Mouse (Mus musculus) cerebellum, adult 2 months (tissue): Measurements from ENCODE around the gene Rbak. TPM values are rescaled to one million over a fixed set of nuclear protein-coding genes. Genes with fewer than 3 reads are reported as not detected.
A peak's percentile ranks its signal among the peaks of the same experiment; 100 is the strongest.

Experiments used
- DNase-seq, 2 experiments: peaks; one replicate each; pipeline ENCODE4 v3.0.0; 2021
- H3K27ac ChIP-seq: fragments of 200-500 bp; 2 replicates; pipeline ENCODE4 v1.5.1; 2012; ENCODE audit warnings: low read length, control low read depth, inconsistent platforms; ENCODE audit not compliant: insufficient read depth
- H3K27me3 ChIP-seq: fragments of 200-500 bp; 2 replicates; pipeline ENCODE4 v1.6.1; 2012; ENCODE audit warnings: inconsistent platforms, mild to moderate bottlenecking, low read length, moderate library complexity; ENCODE audit not compliant: control insufficient read depth, insufficient read depth
- H3K4me1 ChIP-seq: fragments of 200-500 bp; 2 replicates; pipeline ENCODE4 v1.6.1; 2011; ENCODE audit warnings: low read length; ENCODE audit not compliant: control insufficient read depth, insufficient read depth
- H3K4me3 ChIP-seq: fragments of 200-500 bp; replicated peaks from 2 replicates; pipeline ENCODE3; 2011; ENCODE audit warnings: mild to moderate bottlenecking, low read depth, low read length, control low read depth; ENCODE audit not compliant: insufficient read depth
- CTCF ChIP-seq: fragments of 200-500 bp; IDR thresholded peaks from 2 replicates; pipeline ENCODE4 v1.5.1; 2011; ENCODE audit warnings: low read depth, mild to moderate bottlenecking, control low read depth, low read length, moderate library complexity, borderline replicate concordance; ENCODE audit not compliant: insufficient read depth
- POLR2A ChIP-seq: fragments of 200-500 bp; IDR thresholded peaks from 2 replicates; pipeline ENCODE4 v1.6.1; 2011; ENCODE audit warnings: low read length, control low read depth, borderline replicate concordance; ENCODE audit not compliant: insufficient read depth
- WGBS: fragments of 180-500 bp; shearing (Covaris S2); methylation state at CpG from one replicate; pipeline ENCODE4 v1.1.7; 2018; 5-methylcytosine and 5-hydroxymethylcytosine counted together
- polyA plus RNA-seq: library from polyadenylated mRNA; depleted of rRNA; stranded (reverse); fragments of >200 nt; gene quantifications from 2 replicates; pipeline ENCODE4 v1.2.3, GENCODE M21; 2012; rRNA removed

The Rbak gene
- polyA plus RNA-seq, 1 experiment: 13.8 TPM

- WGBS: 90% methylated on average over 7 of the region's 7 CpGs
- peaks cover 10% of the 10 kb centered on the region for H3K4me1 ChIP-seq
- DNase-seq: no peak
- no peak overlapping the region for H3K4me3 ChIP-seq
- TF ChIP-seq POLR2A (no peak), CTCF (peak; percentile 22; the same call in 1 of the 2 replicates)
- H3K27ac ChIP-seq: no peak overlapping the region
- no peaks in the 10 kb centered on the region for H3K27me3 ChIP-seq
Measured at GRCm38 (mm10) chr5:143130342-143130741, 50.2 kb downstream of the Rbak start.

GRCm38 (mm10) chr5:143129101-143129500, 51.5 kb downstream of the Rbak start:
- Histone ChIP-seq H3K4me1 (peaks cover 10% of the 10 kb centered on the region), H3K4me3 (no peak overlapping the region), H3K27me3 (no peaks in the 10 kb centered on the region), H3K27ac (no peak overlapping the region)
- DNase-seq: no peak
- no peak for TF ChIP-seq POLR2A
- no peak for TF ChIP-seq CTCF
- 93% methylated on average over 16 of the region's 16 CpGs for WGBS

GRCm38 (mm10) chr5:143127837-143128236, 52.7 kb downstream of the Rbak start:
- 5% methylated on average over 8 of the region's 8 CpGs for WGBS
- peak; percentile 71 to 86 for DNase-seq
- H3K27me3 ChIP-seq: no peaks in the 10 kb centered on the region
- TF ChIP-seq POLR2A: no peak
- TF ChIP-seq CTCF: no peak
- H3K4me1 ChIP-seq: peaks cover 10% of the 10 kb centered on the region
- no peak overlapping the region for H3K27ac ChIP-seq
- peak overlapping the region; percentile 3 for H3K4me3 ChIP-seq

GRCm38 (mm10) chr5:143126908-143127307, 53.7 kb downstream of the Rbak start:
- WGBS: 73% methylated on average over 4 of the region's 4 CpGs
- H3K4me3 ChIP-seq: no peak overlapping the region
- peaks cover 10% of the 10 kb centered on the region for H3K4me1 ChIP-seq
- no peak overlapping the region for H3K27ac ChIP-seq
- no peak for DNase-seq
- no peak for TF ChIP-seq CTCF
- no peak for TF ChIP-seq POLR2A
- no peaks in the 10 kb centered on the region for H3K27me3 ChIP-seq

GRCm38 (mm10) chr5:143126089-143126488, 54.5 kb downstream of the Rbak start:
- Histone ChIP-seq H3K4me1 (peaks cover 10% of the 10 kb centered on the region), H3K27ac (no peak overlapping the region), H3K27me3 (no peaks in the 10 kb centered on the region), H3K4me3 (no peak overlapping the region)
- TF ChIP-seq POLR2A: no peak
- TF ChIP-seq CTCF: no peak
- WGBS: 89% methylated on average over 9 of the region's 9 CpGs
- DNase-seq: no peak

- WGBS: 37% methylated on average over 7 of the region's 7 CpGs
- Histone ChIP-seq H3K4me3 (no peak overlapping the region), H3K4me1 (peaks cover 10% of the 10 kb centered on the region), H3K27me3 (no peaks in the 10 kb centered on the region), H3K27ac (no peak overlapping the region)
- no peak for DNase-seq
- TF ChIP-seq CTCF (no peak), POLR2A (no peak)
Measured at GRCm38 (mm10) chr5:143125601-143126000, 55.0 kb downstream of the Rbak start.

- H3K4me1 ChIP-seq: peaks cover 10% of the 10 kb centered on the region
- no peak overlapping the region for H3K4me3 ChIP-seq
- DNase-seq: peak; percentile 28 to 57
- TF ChIP-seq POLR2A (no peak), CTCF (no peak)
- H3K27ac ChIP-seq: no peak overlapping the region
- 69% methylated on average over 4 of the region's 4 CpGs for WGBS
- H3K27me3 ChIP-seq: no peaks in the 10 kb centered on the region
Measured at GRCm38 (mm10) chr5:143124805-143125378, 55.7 kb downstream of the Rbak start.

- 81% methylated on average over 1 of the region's 1 CpGs for WGBS
- H3K4me3 ChIP-seq: no peak overlapping the region
- no peak for TF ChIP-seq CTCF
- TF ChIP-seq POLR2A: no peak
Measured at GRCm38 (mm10) chr5:143122673-143123072, 57.9 kb downstream of the Rbak start.

More at GRCm38 (mm10) chr5:143122673-143123072, 57.9 kb downstream of the Rbak start:
- no peak overlapping the region for H3K27ac ChIP-seq
- H3K27me3 ChIP-seq: no peaks in the 10 kb centered on the region
- DNase-seq: no peak
- peaks cover 4% of the 10 kb centered on the region; the same call in 1 of the 2 replicates for H3K4me1 ChIP-seq

Other genes starting within 250 kb of the Rbak start
- gene Fscn1, start 220.4 kb downstream of the Rbak start, polyA plus RNA-seq: 110 and 115 TPM in 2 replicates
- gene Rnf216, start 67.8 kb downstream of the Rbak start, polyA plus RNA-seq: 33.8 and 35.6 TPM in 2 replicates
- not detected in 2 replicates for gene Olfr718-ps1, start 33.2 kb downstream of the Rbak start, polyA plus RNA-seq
- gene Spdye4b, start 242 bp upstream of the Rbak start, polyA plus RNA-seq: not detected in 2 replicates
- not detected in 2 replicates for gene Spdye4a, start 46.1 kb upstream of the Rbak start, polyA plus RNA-seq
- 27.0 and 28.5 TPM in 2 replicates for gene Zfp12, start 54.4 kb upstream of the Rbak start, polyA plus RNA-seq
- gene Zfp316, start 89.2 kb upstream of the Rbak start, polyA plus RNA-seq: 14.1 and 14.7 TPM in 2 replicates
- 2.0 TPM in 2 replicates for gene Zfp853, start 112.8 kb upstream of the Rbak start, polyA plus RNA-seq
- gene E130309D02Rik, start 134.6 kb upstream of the Rbak start, polyA plus RNA-seq: 17.0 and 17.8 TPM in 2 replicates
- 68.3 and 69.7 TPM in 2 replicates for gene Zdhhc4, start 148.5 kb upstream of the Rbak start, polyA plus RNA-seq
- 38.5 and 52.1 TPM in 2 replicates for gene Grid2ip, start 176.6 kb upstream of the Rbak start, polyA plus RNA-seq
- 32.1 and 32.6 TPM in 2 replicates for gene Kdelr2, start 223.1 kb upstream of the Rbak start, polyA plus RNA-seq